Mouse (Mus musculus): ENCODE data around the gene Lrrc25.

Gene Lrrc25

GRCm38 (mm10) chr8:70616645-70617044 is 690 bp downstream of the Lrrc25 start:
- DNase-seq (ENCODE audit: low read depth, low spot score) = no peak

GRCm38 (mm10) chr8:70617985-70618384 is 2.0 kb downstream of the Lrrc25 start:
- DNase-seq (ENCODE audit: low read depth, low spot score) = no peak

GRCm38 (mm10) chr8:70618888-70619334 is 3.0 kb downstream of the Lrrc25 start:
- peak; percentile 87 for DNase-seq (ENCODE audit: low read depth, low spot score)

GRCm38 (mm10) chr8:70622220-70622619 is 6.3 kb downstream of the Lrrc25 start:
- no peak for DNase-seq (ENCODE audit: low read depth, low spot score)

DNA sequence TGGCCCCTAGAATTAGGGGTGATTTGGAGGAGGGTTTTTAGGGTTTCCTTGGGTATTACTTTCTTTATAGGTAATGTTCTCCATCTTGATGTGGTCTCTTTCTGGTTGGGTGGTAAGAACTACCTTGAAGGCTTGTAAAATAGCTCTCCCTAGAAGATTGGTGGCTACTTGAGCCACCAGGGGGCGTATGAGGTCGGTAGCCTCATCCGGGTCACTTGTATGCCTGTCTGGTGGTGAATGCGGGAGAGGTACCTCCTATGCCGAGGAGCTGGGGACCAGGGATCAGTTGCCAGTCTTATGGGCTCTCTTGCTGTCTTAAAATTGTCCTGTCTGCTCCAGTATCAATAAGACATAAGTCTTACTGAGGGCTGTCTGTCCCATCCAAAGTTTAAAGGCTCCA is 9.1 kb downstream of the Lrrc25 start:
- DNase-seq (ENCODE audit: low read depth, low spot score) = peak; percentile 90

DNA sequence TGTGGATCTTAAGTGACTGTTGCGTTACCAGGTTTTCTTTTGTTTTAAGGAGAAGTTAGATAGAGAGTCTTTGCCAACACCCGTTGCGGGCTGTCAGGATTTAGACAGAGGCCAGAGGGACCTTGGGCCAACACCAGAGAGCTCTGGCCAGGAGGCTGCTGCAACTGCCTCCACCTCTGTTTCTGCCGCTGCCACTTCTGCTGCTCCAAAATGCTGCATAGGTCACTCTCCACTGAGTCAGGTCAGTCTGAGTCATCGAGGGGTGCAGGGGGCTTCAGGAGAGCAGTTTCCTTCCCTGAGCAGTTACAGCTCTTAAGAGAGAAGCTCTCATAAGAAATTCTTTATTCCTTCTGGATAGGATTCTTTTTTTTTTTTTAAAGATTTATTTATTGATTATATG is 11.1 kb downstream of the Lrrc25 start:
- DNase-seq (ENCODE audit: low read depth, low spot score) = no peak

DNA sequence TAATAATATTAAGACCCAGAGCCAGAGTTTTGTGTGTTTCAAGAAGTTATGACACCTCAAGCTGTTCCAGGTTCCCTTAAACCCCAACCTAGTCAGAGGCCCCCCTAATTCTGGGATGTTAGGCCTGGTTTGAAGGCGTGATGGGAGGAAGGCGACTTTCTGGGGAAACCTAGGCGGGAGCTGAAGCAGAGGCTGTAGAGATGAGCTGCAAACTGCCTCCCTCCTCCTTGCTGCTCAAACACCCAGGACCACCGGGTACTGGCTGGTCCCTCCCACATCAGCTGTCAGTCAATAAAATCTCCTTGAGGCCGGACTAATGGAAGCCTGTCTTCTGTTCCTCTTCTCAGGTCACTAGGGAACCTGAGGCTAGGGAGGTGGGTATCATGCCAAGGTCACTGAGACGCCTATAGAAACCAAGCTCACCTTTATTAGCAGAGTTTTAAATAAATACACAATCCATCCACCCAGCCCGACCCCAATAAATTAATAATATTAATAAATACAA is 13.1 kb downstream of the Lrrc25 start:
- no peak for DNase-seq (ENCODE audit: low read depth, low spot score)

- peak; percentile 98 for DNase-seq (ENCODE audit: low read depth, low spot score)
These were observed 13.9 kb downstream of the Lrrc25 start for GRCm38 (mm10) chr8:70629574-70630531.

GRCm38 (mm10) chr8:70630532-70631381 is 14.8 kb downstream of the Lrrc25 start:
- DNase-seq (ENCODE audit: low read depth, low spot score) = peak; percentile 97

GRCm38 (mm10) chr8:70631436-70631835 is 15.5 kb downstream of the Lrrc25 start:
- peak; percentile 51 for DNase-seq (ENCODE audit: low read depth, low spot score)

- peak; percentile 69 for DNase-seq (ENCODE audit: low read depth, low spot score)
These were observed 16.5 kb downstream of the Lrrc25 start, which contains the start of gene Gdf15 for GRCm38 (mm10) chr8:70632346-70632892. Gdf15 (minus strand) TSS chr8:70632456.

- DNase-seq (ENCODE audit: low read depth, low spot score) = no peak
These were observed 18.1 kb downstream of the Lrrc25 start for GRCm38 (mm10) chr8:70634066-70634465.

GRCm38 (mm10) chr8:70635527-70635926 is 19.6 kb downstream of the Lrrc25 start:
- no peak for DNase-seq (ENCODE audit: low read depth, low spot score)

DNA sequence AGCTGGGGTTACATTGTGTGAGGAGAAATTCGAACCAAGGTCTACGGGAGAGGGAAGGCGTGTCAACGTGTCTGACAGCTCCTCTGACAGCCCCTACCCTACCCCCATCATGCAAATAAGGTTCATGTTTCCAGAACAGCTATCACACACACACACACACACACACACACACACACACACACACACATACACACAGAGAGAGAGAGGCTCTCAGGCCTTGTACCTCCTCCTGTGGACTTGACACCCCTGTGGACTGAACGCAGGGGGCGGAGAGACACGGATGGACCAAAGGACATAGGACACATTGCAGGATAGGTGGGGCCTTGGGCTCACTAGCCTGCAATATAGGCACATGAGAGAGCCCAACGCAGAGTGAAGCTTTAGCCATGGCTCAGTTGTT is 20.9 kb downstream of the Lrrc25 start:
- no peak for DNase-seq (ENCODE audit: low read depth, low spot score)

DNA sequence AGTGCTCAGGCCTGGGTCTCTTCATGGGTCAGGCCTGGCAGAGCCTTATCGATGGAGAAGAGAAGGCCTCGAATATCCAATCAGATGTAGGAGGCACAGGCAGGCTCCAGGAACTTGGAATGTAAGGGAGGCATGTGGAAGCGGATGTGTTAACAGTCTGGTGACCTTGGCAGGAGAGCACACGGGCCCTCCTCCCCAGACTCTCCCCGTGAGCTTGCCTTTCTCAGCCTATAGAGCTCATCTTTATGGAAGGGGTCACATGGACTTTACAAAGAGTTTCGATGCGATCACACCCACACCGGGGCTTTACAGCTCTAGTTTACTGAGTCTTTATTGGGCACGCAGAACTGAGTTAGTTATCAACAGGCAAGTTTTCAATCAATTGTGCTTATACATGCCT is 22.8 kb downstream of the Lrrc25 start:
- peak; percentile 83 for DNase-seq (ENCODE audit: low read depth, low spot score)

DNA sequence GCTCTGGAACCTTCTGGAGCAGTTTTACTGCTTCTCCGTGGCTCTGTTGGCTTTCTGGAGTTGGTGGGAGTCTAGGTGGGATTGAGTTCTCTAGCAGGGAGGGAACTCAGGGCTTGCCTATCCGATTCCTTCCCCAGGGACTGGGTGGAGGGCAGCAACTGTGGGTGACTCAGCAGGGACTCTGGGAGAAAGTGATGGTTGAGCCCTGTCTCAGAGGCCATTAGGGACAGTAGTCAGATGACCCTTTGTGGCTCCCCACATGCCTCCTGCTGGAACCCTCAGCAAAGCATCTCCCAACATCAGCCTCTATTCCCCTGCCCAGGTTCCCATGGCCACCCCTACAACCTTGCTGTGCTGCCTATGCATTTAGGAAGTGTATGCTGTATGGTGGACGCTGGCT is 27.1 kb downstream of the Lrrc25 start:
- no peak for DNase-seq (ENCODE audit: low read depth, low spot score)

- DNase-seq (ENCODE audit: low read depth, low spot score) = peak; percentile 92
These were observed 28.1 kb downstream of the Lrrc25 start for GRCm38 (mm10) chr8:70644065-70644464.

DNA sequence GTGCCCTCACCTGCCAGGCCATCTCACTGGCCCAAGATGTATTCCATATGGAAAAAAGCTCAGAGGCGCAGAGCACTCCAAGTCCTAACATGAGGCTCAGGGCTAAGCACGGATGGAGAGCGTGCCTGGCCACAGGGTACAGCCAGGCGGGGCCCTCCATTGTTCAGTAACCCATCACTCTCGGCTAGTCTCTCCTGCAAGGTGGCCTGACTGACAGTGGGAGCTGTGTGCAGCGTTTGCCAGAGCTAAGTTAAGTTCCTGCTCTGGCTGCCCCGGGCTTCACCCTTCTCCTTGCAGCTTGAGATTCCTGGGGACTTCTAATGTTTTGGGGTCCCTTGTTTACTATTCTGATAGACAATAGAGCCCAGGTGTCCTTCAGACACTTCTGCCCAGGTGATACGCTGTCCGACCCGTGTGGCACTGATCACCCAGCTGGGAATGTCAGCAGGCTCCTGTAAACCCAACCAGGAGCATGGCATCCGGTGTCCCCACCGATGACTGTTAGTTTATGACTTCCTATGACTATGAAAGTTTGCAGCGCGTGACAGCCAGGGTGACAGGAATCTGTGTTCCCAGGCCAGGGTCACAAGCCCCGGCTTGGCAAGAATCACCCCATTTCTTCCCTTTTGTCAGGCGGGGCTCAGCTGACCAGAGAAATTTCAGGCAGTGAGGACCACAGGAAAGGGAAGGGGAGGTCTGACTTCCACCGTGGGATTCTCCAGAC is 29.7 kb downstream of the Lrrc25 start:
- no peak for DNase-seq (ENCODE audit: low read depth, low spot score)

- DNase-seq (ENCODE audit: low read depth, low spot score) = no peak
These were observed 30.4 kb downstream of the Lrrc25 start for GRCm38 (mm10) chr8:70646369-70646768.

DNA sequence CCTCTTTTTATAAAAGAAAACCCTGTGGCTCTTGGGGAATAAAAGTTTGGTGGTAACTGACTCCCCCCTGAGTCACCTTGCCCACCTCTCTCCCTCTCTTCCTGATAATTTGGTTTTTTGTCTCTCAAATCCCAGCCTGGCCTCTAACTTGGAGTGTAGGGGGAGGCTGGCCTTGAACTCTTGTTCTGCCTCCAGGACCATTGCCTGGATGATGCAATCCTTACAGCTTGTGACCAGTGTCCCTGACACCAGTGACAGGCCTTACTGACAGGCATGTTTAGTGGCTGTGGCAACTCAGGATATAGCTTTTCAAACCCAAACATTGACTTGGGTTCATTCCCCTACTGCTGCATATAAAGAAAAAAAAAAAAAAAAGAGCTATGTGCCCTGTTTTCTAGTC is 30.8 kb downstream of the Lrrc25 start:
- no peak for DNase-seq (ENCODE audit: low read depth, low spot score)
